Mouse (Mus musculus): ENCODE results near the gene Cct2. TPM values are rescaled to one million over a fixed set of nuclear protein-coding genes. Genes with fewer than 3 reads are reported as not detected.

The Cct2 gene
- polyA plus RNA-seq, 1 experiment from 2014 or later, result 235 TPM

DNA sequence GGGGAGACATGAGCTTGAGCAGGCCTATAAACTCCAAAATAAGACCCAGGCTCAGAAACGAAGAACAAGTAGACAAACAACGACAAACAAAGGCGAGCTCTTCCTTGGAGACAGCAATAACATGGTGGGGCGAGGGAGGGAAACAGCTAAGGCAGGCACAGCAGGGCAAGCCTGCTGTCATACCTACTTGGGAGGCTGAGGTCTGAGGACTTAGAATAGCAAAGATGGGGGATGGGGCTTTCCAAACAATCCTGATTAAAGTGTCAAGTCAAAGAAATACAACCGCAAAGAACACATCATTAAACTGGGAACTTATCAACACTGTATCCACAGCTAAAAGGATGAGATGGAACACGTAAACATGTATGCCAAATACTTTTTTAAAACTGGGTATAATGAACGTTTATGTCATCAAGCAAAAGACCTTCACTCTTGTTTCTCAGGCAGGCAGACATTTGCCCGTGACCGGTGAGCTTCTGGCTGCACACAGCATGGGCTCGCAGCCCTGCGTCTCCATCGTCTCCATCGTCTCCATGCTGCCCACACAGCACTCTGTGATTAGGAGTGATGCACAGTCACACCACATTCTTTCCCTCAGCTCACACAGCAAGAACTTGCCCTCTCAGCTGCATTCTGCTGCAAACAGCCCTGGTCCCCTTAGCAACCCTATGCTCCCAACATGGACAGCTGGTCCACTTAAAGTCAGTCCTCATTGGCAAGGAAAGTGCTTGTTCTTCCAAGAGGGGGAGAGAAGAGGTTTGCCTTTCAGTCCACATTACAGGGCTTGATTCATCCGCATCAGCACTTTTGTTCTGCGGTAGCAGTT lies 31.1 kb upstream of the Cct2 start:
- no peaks in the 10 kb centered on the region; the same call in 1 of the 2 replicates for H3K36me3 ChIP-seq
- no peak overlapping the region for H3K9ac ChIP-seq
- H3K27ac ChIP-seq, result peak overlapping the region; percentile 80
- H3K27me3 ChIP-seq, result no peaks in the 10 kb centered on the region
- H3K4me2 ChIP-seq, result no peak overlapping the region; the same call in 1 of the 2 replicates
- WGBS, result 15% methylated on average over 15 of the region's 15 CpGs
- H3K9me3 ChIP-seq, result no peaks in the 10 kb centered on the region
- peak; percentile 93 for ATAC-seq (ENCODE audit: borderline replicate concordance, extremely low read depth, low FRiP score, low TSS enrichment)
- H3K4me3 ChIP-seq, result no peak overlapping the region
- peaks cover 22% of the 10 kb centered on the region for H3K4me1 ChIP-seq

GRCm38 (mm10) chr10:117089628-117090027 lies 26.0 kb upstream of the Cct2 start:
- no peak overlapping the region for H3K4me2 ChIP-seq
- peaks cover 9% of the 10 kb centered on the region for H3K4me1 ChIP-seq
- ATAC-seq (ENCODE audit: borderline replicate concordance, extremely low read depth, low FRiP score, low TSS enrichment), result no peak
- H3K4me3 ChIP-seq, result no peak overlapping the region
- no peaks in the 10 kb centered on the region for H3K9me3 ChIP-seq
- no peak overlapping the region for H3K9ac ChIP-seq
- 55% methylated on average over 4 of the region's 4 CpGs for whole genome bisulfite sequencing
- no peaks in the 10 kb centered on the region for H3K27me3 ChIP-seq
- no peak overlapping the region for H3K27ac ChIP-seq
- peaks cover 9% of the 10 kb centered on the region for H3K36me3 ChIP-seq

- Histone ChIP-seq H3K4me2 (no peak overlapping the region), H3K27me3 (no peaks in the 10 kb centered on the region), H3K9ac (no peak overlapping the region), H3K27ac (no peak overlapping the region), H3K4me3 (no peak overlapping the region), H3K4me1 (no peaks in the 10 kb centered on the region), H3K36me3 (peaks cover 50% of the 10 kb centered on the region), H3K9me3 (no peaks in the 10 kb centered on the region)
- WGBS, result 82% methylated on average over 2 of the region's 2 CpGs
- no peak for ATAC-seq (ENCODE audit: borderline replicate concordance, extremely low read depth, low FRiP score, low TSS enrichment)
Observed at GRCm38 (mm10) chr10:117081914-117082359, 18.3 kb upstream of the Cct2 start.

GRCm38 (mm10) chr10:117081326-117081725 lies 17.7 kb upstream of the Cct2 start:
- no peak overlapping the region for H3K4me3 ChIP-seq
- no peak overlapping the region for H3K27ac ChIP-seq
- H3K9ac ChIP-seq, result no peak overlapping the region
- H3K4me1 ChIP-seq, result no peaks in the 10 kb centered on the region
- H3K4me2 ChIP-seq, result no peak overlapping the region
- H3K9me3 ChIP-seq, result no peaks in the 10 kb centered on the region
- 78% methylated on average over 4 of the region's 4 CpGs for WGBS
- ATAC-seq (ENCODE audit: borderline replicate concordance, extremely low read depth, low FRiP score, low TSS enrichment), result no peak
- H3K27me3 ChIP-seq, result no peaks in the 10 kb centered on the region
- peaks cover 56% of the 10 kb centered on the region for H3K36me3 ChIP-seq

- Histone ChIP-seq H3K27ac (no peak overlapping the region), H3K4me2 (no peak overlapping the region), H3K9me3 (no peaks in the 10 kb centered on the region), H3K4me3 (no peak overlapping the region), H3K27me3 (no peaks in the 10 kb centered on the region), H3K9ac (no peak overlapping the region), H3K36me3 (peaks cover 55% of the 10 kb centered on the region), H3K4me1 (no peaks in the 10 kb centered on the region)
- WGBS, result 68% methylated on average over 6 of the region's 6 CpGs
- no peak for ATAC-seq (ENCODE audit: borderline replicate concordance, extremely low read depth, low FRiP score, low TSS enrichment)
Observed at GRCm38 (mm10) chr10:117078284-117078683, 14.7 kb upstream of the Cct2 start.

- H3K27ac ChIP-seq, result no peak overlapping the region
- H3K4me2 ChIP-seq, result no peak overlapping the region
- WGBS, result 65% methylated on average over 7 of the region's 7 CpGs
- H3K4me3 ChIP-seq, result no peak overlapping the region
- H3K9ac ChIP-seq, result no peak overlapping the region
- H3K4me1 ChIP-seq, result no peaks in the 10 kb centered on the region
- H3K36me3 ChIP-seq, result peaks cover 55% of the 10 kb centered on the region
- ATAC-seq (ENCODE audit: borderline replicate concordance, extremely low read depth, low FRiP score, low TSS enrichment), result no peak
- H3K27me3 ChIP-seq, result no peaks in the 10 kb centered on the region
- H3K9me3 ChIP-seq, result no peaks in the 10 kb centered on the region
Observed at GRCm38 (mm10) chr10:117073176-117073575, 9.6 kb upstream of the Cct2 start.

DNA sequence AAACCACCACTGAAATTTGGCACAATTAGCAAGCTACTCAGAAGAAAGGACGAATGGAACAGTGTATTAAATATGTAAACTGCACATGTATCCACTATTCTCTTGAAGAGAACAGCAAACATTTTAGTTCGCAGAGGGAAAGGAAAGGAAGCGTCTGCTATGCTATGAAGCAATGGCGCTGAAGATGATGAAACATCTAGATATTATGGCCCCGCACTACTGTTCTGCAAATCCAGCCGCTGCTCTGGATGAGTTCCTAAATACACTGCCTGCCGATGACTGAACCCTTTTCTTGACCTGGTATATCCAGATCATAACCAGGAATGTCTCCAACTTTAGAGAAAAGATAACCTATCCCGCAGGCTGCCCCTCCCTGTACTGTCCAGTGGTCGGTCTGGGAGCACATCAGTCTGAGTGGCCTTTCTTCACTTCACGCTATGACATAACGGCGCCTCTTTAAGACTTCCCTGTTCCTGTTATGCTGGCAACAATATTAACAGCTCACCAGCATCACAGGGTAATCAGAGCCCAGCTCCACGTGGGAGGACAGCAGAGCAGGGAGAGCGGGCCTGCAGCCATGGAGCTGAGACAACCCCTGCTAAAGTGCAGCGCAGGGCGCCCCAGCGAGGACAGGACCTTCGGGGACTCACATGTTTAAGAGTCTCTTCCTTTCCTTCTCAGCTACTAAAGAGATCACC lies 8.7 kb upstream of the Cct2 start:
- ATAC-seq (ENCODE audit: borderline replicate concordance, extremely low read depth, low FRiP score, low TSS enrichment), result no peak; the same call in 1 of the 2 replicates
- H3K9ac ChIP-seq, result no peak overlapping the region
- no peaks in the 10 kb centered on the region for H3K9me3 ChIP-seq
- WGBS, result 81% methylated on average over 18 of the region's 18 CpGs
- H3K36me3 ChIP-seq, result peaks cover 51% of the 10 kb centered on the region
- no peaks in the 10 kb centered on the region; the same call in 1 of the 2 replicates for H3K4me1 ChIP-seq
- H3K4me3 ChIP-seq, result no peak overlapping the region
- H3K27ac ChIP-seq, result no peak overlapping the region
- H3K27me3 ChIP-seq, result no peaks in the 10 kb centered on the region
- H3K4me2 ChIP-seq, result no peak overlapping the region

GRCm38 (mm10) chr10:117069109-117069508 lies 5.5 kb upstream of the Cct2 start:
- Histone ChIP-seq H3K9me3 (no peaks in the 10 kb centered on the region), H3K27ac (no peak overlapping the region), H3K4me3 (no peak overlapping the region), H3K36me3 (peaks cover 32% of the 10 kb centered on the region), H3K4me2 (no peak overlapping the region), H3K27me3 (no peaks in the 10 kb centered on the region), H3K4me1 (peaks cover 9% of the 10 kb centered on the region; the same call in 1 of the 2 replicates), H3K9ac (no peak overlapping the region)
- ATAC-seq (ENCODE audit: borderline replicate concordance, extremely low read depth, low FRiP score, low TSS enrichment), result no peak
- WGBS, result 91% methylated on average over 3 of the region's 3 CpGs

DNA sequence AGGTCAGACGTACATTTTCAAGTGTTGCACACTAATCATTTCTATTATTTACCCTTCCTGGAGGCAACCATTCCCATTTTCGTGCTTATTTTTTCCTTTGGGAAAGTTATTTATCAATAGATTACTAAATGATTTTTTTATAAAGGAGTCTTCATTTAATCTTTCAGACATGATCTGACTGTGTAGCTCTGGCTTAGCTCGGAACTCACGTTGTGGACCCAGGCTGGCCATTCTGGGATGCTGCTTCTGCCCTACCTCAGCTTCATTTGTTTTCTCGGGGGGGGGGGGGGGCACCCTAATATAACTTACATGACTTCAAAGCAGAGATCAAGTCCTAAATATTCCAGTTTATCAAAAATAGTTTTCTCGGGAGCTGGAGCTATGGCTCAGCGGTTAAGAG lies 462 bp upstream of the Cct2 start:
- ATAC-seq (ENCODE audit: borderline replicate concordance, extremely low read depth, low FRiP score, low TSS enrichment), result peak; percentile 17; the same call in 1 of the 2 replicates
- Histone ChIP-seq H3K4me3 (peak overlapping the region; percentile 97), H3K27ac (peak overlapping the region; percentile 87), H3K9me3 (no peaks in the 10 kb centered on the region), H3K4me2 (peak overlapping the region; percentile 58), H3K4me1 (peaks cover 18% of the 10 kb centered on the region; the same call in 1 of the 2 replicates), H3K36me3 (peaks cover 31% of the 10 kb centered on the region), H3K9ac (peak overlapping the region; percentile 41), H3K27me3 (no peaks in the 10 kb centered on the region)
- WGBS, result 5% methylated on average over 7 of the region's 7 CpGs

DNA sequence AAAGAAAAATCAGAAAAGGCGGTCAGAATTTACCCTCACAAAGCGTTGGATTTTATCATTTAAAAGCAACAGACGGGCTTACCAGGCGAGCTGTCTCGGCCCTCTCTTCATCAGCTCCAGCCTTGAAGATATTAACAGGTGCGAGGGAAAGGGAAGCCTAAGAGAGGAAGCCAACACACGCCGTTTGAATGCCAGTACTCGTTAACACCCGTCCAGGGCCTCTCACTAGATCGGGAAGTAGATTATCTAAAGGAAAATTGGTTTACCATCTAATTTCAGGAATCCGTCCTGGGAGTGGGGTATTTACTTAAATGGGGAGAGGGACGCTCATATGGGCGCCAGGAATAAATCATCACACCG lies 740 bp downstream of the Cct2 start:
- H3K9ac ChIP-seq, result peak overlapping the region; percentile 75
- no peak for ATAC-seq (ENCODE audit: borderline replicate concordance, extremely low read depth, low FRiP score, low TSS enrichment)
- peaks cover 22% of the 10 kb centered on the region; the same call in 1 of the 2 replicates for H3K4me1 ChIP-seq
- H3K4me2 ChIP-seq, result peak overlapping the region; percentile 69
- WGBS, result 2% methylated on average over 15 of the region's 15 CpGs
- no peak overlapping the region; the same call in 1 of the 2 replicates for H3K27ac ChIP-seq
- H3K4me3 ChIP-seq, result peak overlapping the region; percentile 97
- no peaks in the 10 kb centered on the region for H3K27me3 ChIP-seq
- no peaks in the 10 kb centered on the region for H3K9me3 ChIP-seq
- H3K36me3 ChIP-seq, result peaks cover 41% of the 10 kb centered on the region

DNA sequence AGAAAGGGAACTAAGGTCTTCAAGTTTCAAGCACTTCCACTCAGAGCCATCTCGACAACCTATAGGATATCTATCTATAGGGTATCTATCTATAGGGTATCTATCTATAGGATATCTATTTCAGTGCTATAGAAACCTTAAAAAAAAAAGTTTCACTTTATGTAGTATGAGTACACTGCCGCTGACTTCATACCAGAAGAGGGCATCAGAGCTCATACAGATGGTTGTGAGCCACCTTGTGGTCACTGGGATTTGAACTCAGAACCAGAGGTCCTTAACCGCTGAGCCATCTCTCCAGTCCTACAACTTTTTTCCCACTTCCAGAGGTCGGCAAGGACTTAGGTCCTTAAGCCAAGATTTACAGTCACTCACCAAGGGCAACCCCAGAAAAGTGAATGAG lies 7.9 kb downstream of the Cct2 start:
- Histone ChIP-seq H3K36me3 (peaks cover 95% of the 10 kb centered on the region), H3K4me2 (no peak overlapping the region), H3K9ac (no peak overlapping the region), H3K27ac (no peak overlapping the region), H3K4me1 (peaks cover 10% of the 10 kb centered on the region; the same call in 1 of the 2 replicates), H3K4me3 (no peak overlapping the region), H3K9me3 (no peaks in the 10 kb centered on the region), H3K27me3 (no peaks in the 10 kb centered on the region)
- no peak for ATAC-seq (ENCODE audit: borderline replicate concordance, extremely low read depth, low FRiP score, low TSS enrichment)
- 88% methylated on average over 4 of the region's 4 CpGs for WGBS

Measured in lung, embryonic 15.5 days (tissue).